Mouse (Mus musculus) embryonic stem cell, embryonic (primary cell): ENCODE data around the gene Lrig1.

ENCODE experiments used
- CTCF ChIA-PET, 4 experiments: fragments of 300-600 bp in 2 of 4; fragments of 350-600 bp in 2 of 4; sonication (Branson Sonifier 250); formaldehyde crosslinking; loops; one replicate each; lab custom pipeline; 2022; ENCODE audit warnings: inconsistent platforms in 2 of 4; lab: Charles Lee
- POLR2A ChIA-PET, 4 experiments: fragments of 300-600 bp in 2 of 4; fragments of 350-600 bp in 2 of 4; sonication (Branson Sonifier 250); formaldehyde crosslinking; loops; one replicate each; lab custom pipeline; 2022; ENCODE audit warnings: antibody characterized with exemption in 4 of 4, inconsistent platforms in 1 of 4; lab: Charles Lee

The Lrig1 gene

GRCm38 (mm10) chr6:94666432-94667119, 33.4 kb downstream of the Lrig1 start:
- ChIA-PET CTCF (interaction anchor here in 2 of 4 experiments (0.7 to 1.1 kb wide), 2 partner anchors 9 to 84 kb away, joined by 3 to 5 read pairs; no protein-coding TSS in a partner anchor), POLR2A (interaction anchor here in 3 of 4 experiments (0.6 to 1.3 kb wide), 9 partner anchors 9 to 956 kb away, joined by 3 to 4 read pairs (median 3); no protein-coding TSS in a partner anchor)

GRCm38 (mm10) chr6:94665677-94666076, 34.3 kb downstream of the Lrig1 start:
- CTCF ChIA-PET, result interaction anchor here in 1 of 4 experiments (0.7 kb wide), 1 partner anchor 1097 kb away, joined by 5 read pairs; no protein-coding TSS in a partner anchor
- POLR2A ChIA-PET, result interaction anchor here in 2 of 4 experiments (0.6 to 1.3 kb wide), 3 partner anchors 12 to 489 kb away, joined by 3 to 4 read pairs (median 4); no protein-coding TSS in a partner anchor

- ChIA-PET POLR2A (interaction anchor here in 2 of 4 experiments (1.2 to 2.6 kb wide), 3 partner anchors 11 to 33 kb away, joined by 4 to 7 read pairs (median 4); no protein-coding TSS in a partner anchor), CTCF (interaction anchor here in 1 of 4 experiments (0.7 kb wide), 1 partner anchor 1096 kb away, joined by 5 read pairs; no protein-coding TSS in a partner anchor)
Measured at GRCm38 (mm10) chr6:94665248-94665647, 34.7 kb downstream of the Lrig1 start.

- POLR2A ChIA-PET, result interaction anchor here in 2 of 4 experiments (1.5 to 2.6 kb wide), 2 partner anchors 12 to 13 kb away, joined by 4 to 7 read pairs; no protein-coding TSS in a partner anchor
- CTCF ChIA-PET, result no interaction called here
Measured at GRCm38 (mm10) chr6:94664000-94664399, 36.0 kb downstream of the Lrig1 start.

- ChIA-PET POLR2A (interaction anchor here in 3 of 4 experiments (0.9 to 1.4 kb wide), 5 partner anchors 11 to 112 kb away, joined by 3 to 5 read pairs (median 3); no protein-coding TSS in a partner anchor), CTCF (interaction anchor here in 2 of 4 experiments (0.5 to 0.9 kb wide), 3 partner anchors 15 to 305 kb away, joined by 3 to 5 read pairs (median 3); no protein-coding TSS in a partner anchor)
Measured at GRCm38 (mm10) chr6:94661923-94662322, 38.0 kb downstream of the Lrig1 start.

- CTCF ChIA-PET, result interaction anchor here in 3 of 4 experiments (0.5 to 1.0 kb wide), 4 partner anchors 14 to 306 kb away, joined by 3 to 5 read pairs (median 3); no protein-coding TSS in a partner anchor
- POLR2A ChIA-PET, result interaction anchor here in 3 of 4 experiments (0.8 to 1.4 kb wide), 7 partner anchors 9 to 112 kb away, joined by 3 to 5 read pairs (median 3); no protein-coding TSS in a partner anchor
Measured at GRCm38 (mm10) chr6:94661321-94661720, 38.6 kb downstream of the Lrig1 start.

- POLR2A ChIA-PET, result interaction anchor here in 1 of 4 experiments (1.5 kb wide), 1 partner anchor 14 kb away, joined by 5 read pairs; no protein-coding TSS in a partner anchor
Measured at GRCm38 (mm10) chr6:94659886-94660333, 40.0 kb downstream of the Lrig1 start.

GRCm38 (mm10) chr6:94658136-94658480, 41.9 kb downstream of the Lrig1 start:
- ChIA-PET POLR2A (interaction anchor here in 3 of 4 experiments (0.6 to 2.6 kb wide), 7 partner anchors 9 to 699 kb away, joined by 3 to 16 read pairs (median 5); no protein-coding TSS in a partner anchor), CTCF (no interaction called here)

More at GRCm38 (mm10) chr6:94659886-94660333, 40.0 kb downstream of the Lrig1 start:
- CTCF ChIA-PET, result interaction anchor here in 1 of 4 experiments (0.5 kb wide), 1 partner anchor 8 kb away, joined by 3 read pairs; no protein-coding TSS in a partner anchor

GRCm38 (mm10) chr6:94657204-94658135, 42.5 kb downstream of the Lrig1 start:
- CTCF ChIA-PET, result interaction anchor here in 1 of 4 experiments (0.5 kb wide), 1 partner anchor 10 kb away, joined by 5 read pairs; no protein-coding TSS in a partner anchor

GRCm38 (mm10) chr6:94655818-94656478, 44.0 kb downstream of the Lrig1 start:
- POLR2A ChIA-PET, result interaction anchor here in 1 of 4 experiments (2.3 kb wide), 1 partner anchor 21 kb away, joined by 10 read pairs; no protein-coding TSS in a partner anchor
- CTCF ChIA-PET, result no interaction called here

More at GRCm38 (mm10) chr6:94657204-94658135, 42.5 kb downstream of the Lrig1 start:
- POLR2A ChIA-PET, result interaction anchor here in 2 of 4 experiments (1.1 to 2.6 kb wide), 9 partner anchors 8 to 98 kb away, joined by 3 to 16 read pairs (median 4); no protein-coding TSS in a partner anchor

GRCm38 (mm10) chr6:94653388-94654316, 46.3 kb downstream of the Lrig1 start:
- ChIA-PET CTCF (interaction anchor here in 2 of 4 experiments (0.6 kb wide), 2 partner anchors 96 to 226 kb away, joined by 3 to 20 read pairs; no protein-coding TSS in a partner anchor), POLR2A (interaction anchor here in 2 of 4 experiments (1.0 to 2.3 kb wide), 7 partner anchors 10 to 150 kb away, joined by 3 to 8 read pairs (median 4); no protein-coding TSS in a partner anchor)

GRCm38 (mm10) chr6:94652659-94653213, 47.2 kb downstream of the Lrig1 start:
- POLR2A ChIA-PET, result interaction anchor here in 2 of 4 experiments (0.9 to 2.3 kb wide), 9 partner anchors 9 to 42 kb away, joined by 3 to 8 read pairs (median 4); no protein-coding TSS in a partner anchor
- CTCF ChIA-PET, result interaction anchor here in 2 of 4 experiments (0.6 kb wide), 2 partner anchors 97 to 227 kb away, joined by 3 to 20 read pairs; no protein-coding TSS in a partner anchor

GRCm38 (mm10) chr6:94651541-94651940, 48.4 kb downstream of the Lrig1 start:
- CTCF ChIA-PET, result interaction anchor here in 2 of 4 experiments (0.7 to 1.2 kb wide), 2 partner anchors 29 to 600 kb away, joined by 3 read pairs; no protein-coding TSS in a partner anchor
- POLR2A ChIA-PET, result interaction anchor here in 2 of 4 experiments (0.9 to 2.3 kb wide), 7 partner anchors 8 to 123 kb away, joined by 3 to 8 read pairs (median 3); no protein-coding TSS in a partner anchor

- CTCF ChIA-PET, result interaction anchor here in 1 of 4 experiments (1.2 kb wide), 1 partner anchor 45 kb away, joined by 3 read pairs; no protein-coding TSS in a partner anchor
- POLR2A ChIA-PET, result interaction anchor here in 2 of 4 experiments (1.0 to 1.6 kb wide), 4 partner anchors 8 to 122 kb away, joined by 3 to 5 read pairs (median 4); no protein-coding TSS in a partner anchor
Measured at GRCm38 (mm10) chr6:94649637-94650036, 50.3 kb downstream of the Lrig1 start.

- POLR2A ChIA-PET, result interaction anchor here in 3 of 4 experiments (0.7 to 3.4 kb wide), 11 partner anchors 9 to 124 kb away, joined by 3 to 16 read pairs (median 4); no protein-coding TSS in a partner anchor
- CTCF ChIA-PET, result interaction anchor here in 2 of 4 experiments (0.6 to 1.2 kb wide), 2 partner anchors 46 to 86 kb away, joined by 3 read pairs; no protein-coding TSS in a partner anchor
Measured at GRCm38 (mm10) chr6:94648496-94648895, 51.5 kb downstream of the Lrig1 start.
